Mouse (Mus musculus): ENCODE results near the gene Wasf2. TPM values are rescaled to one million over a fixed set of nuclear protein-coding genes. Genes with fewer than 3 reads are reported as not detected.

Gene Wasf2
- 77.4 and 102 TPM in 2 replicates for polyA plus RNA-seq (2015; fragmentation: Nextera tagmentation; extraction: Ambion mirVana)

- Histone ChIP-seq H3K4me3 (ENCODE audit: low read length) (peak within 1 kb of the TSS; percentile 98), H3K27me3 (ENCODE audit: insufficient read depth, low read length) (no peaks in the 10 kb centered on the region), H3K4me2 (replicated peaks; ENCODE audit: low read depth, low read length) (peak within 1 kb of the TSS; percentile 76), H3K27ac (ENCODE audit: low read length) (peak within 1 kb of the TSS; percentile 90), H3K4me1 (ENCODE audit: insufficient read depth, low read length) (peaks cover 36% of the 10 kb centered on the region), H3K36me3 (ENCODE audit: insufficient read depth, low read length) (0 out of 2 replicates have a peak, but pooled peaks cover 8% of the 10 kb centered on the region), H3K9me3 (ENCODE audit: low read length) (no peaks in the 10 kb centered on the region), H3K9ac (replicated peaks; ENCODE audit: low read length) (peak within 1 kb of the TSS; percentile 97)
- WGBS = under 1% methylated on average over 65 of the region's 65 CpGs
- ATAC-seq (ENCODE audit: low FRiP score, low TSS enrichment) = peak; percentile 95
These were observed at the start of gene Wasf2 for GRCm38 (mm10) chr4:133129931-133130889. Gene Wasf2 (plus strand): TSS chr4:133130505.

DNA sequence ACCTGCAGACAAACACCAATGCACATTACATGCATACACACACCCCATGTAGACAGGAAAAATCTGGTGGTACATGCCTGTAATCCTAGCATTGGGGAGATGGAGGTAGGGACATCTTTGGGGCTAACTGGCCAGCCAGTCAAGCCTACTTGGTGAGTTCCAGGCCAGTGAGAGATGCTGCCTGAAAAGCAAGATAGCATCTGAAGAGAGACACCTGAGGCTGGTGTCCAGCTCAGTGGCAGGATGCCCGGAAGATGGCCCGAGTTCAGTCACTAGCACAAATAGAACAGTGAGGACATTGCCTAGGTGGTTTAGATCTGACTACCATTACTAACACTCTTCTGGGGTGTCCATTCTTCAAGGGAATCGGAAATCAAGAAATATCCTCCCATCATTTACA, 49.4 kb upstream of the Wasf2 start:
- Histone ChIP-seq H3K36me3 (ENCODE audit: insufficient read depth, low read length) (peaks cover 25% of the 10 kb centered on the region; the same call in 1 of the 2 replicates), H3K9ac (replicated peaks; ENCODE audit: low read length) (no peak overlapping the region), H3K4me2 (replicated peaks; ENCODE audit: low read depth, low read length) (no peak overlapping the region), H3K27ac (ENCODE audit: low read length) (no peak overlapping the region), H3K9me3 (ENCODE audit: low read length) (no peaks in the 10 kb centered on the region), H3K4me1 (ENCODE audit: insufficient read depth, low read length) (peaks cover 36% of the 10 kb centered on the region), H3K4me3 (ENCODE audit: low read length) (no peak overlapping the region), H3K27me3 (ENCODE audit: insufficient read depth, low read length) (no peaks in the 10 kb centered on the region)
- ATAC-seq (ENCODE audit: low FRiP score, low TSS enrichment) = no peak
- WGBS = 93% methylated on average over 3 of the region's 3 CpGs

- H3K36me3 ChIP-seq (ENCODE audit: insufficient read depth, low read length) = peaks cover 15% of the 10 kb centered on the region; the same call in 1 of the 2 replicates
- peak overlapping the region; percentile 81 for H3K27ac ChIP-seq (ENCODE audit: low read length)
- H3K4me1 ChIP-seq (ENCODE audit: insufficient read depth, low read length) = peaks cover 50% of the 10 kb centered on the region
- no peaks in the 10 kb centered on the region for H3K27me3 ChIP-seq (ENCODE audit: insufficient read depth, low read length)
- H3K9ac ChIP-seq (replicated peaks; ENCODE audit: low read length) = no peak overlapping the region
- 47% methylated on average over 6 of the region's 6 CpGs for WGBS
- no peak overlapping the region for H3K4me3 ChIP-seq (ENCODE audit: low read length)
- no peaks in the 10 kb centered on the region for H3K9me3 ChIP-seq (ENCODE audit: low read length)
- no peak for ATAC-seq (ENCODE audit: low FRiP score, low TSS enrichment)
- H3K4me2 ChIP-seq (replicated peaks; ENCODE audit: low read depth, low read length) = no peak overlapping the region
These were observed 48.0 kb upstream of the Wasf2 start for GRCm38 (mm10) chr4:133082216-133082773.

GRCm38 (mm10) chr4:133083991-133084861, 46.1 kb upstream of the Wasf2 start:
- Histone ChIP-seq H3K27ac (ENCODE audit: low read length) (peak overlapping the region; percentile 95), H3K4me1 (ENCODE audit: insufficient read depth, low read length) (peaks cover 54% of the 10 kb centered on the region), H3K4me3 (ENCODE audit: low read length) (peak overlapping the region; percentile 47), H3K4me2 (replicated peaks; ENCODE audit: low read depth, low read length) (peak overlapping the region; percentile 85), H3K36me3 (ENCODE audit: insufficient read depth, low read length) (0 out of 2 replicates have a peak, but pooled peaks cover 4% of the 10 kb centered on the region), H3K9me3 (ENCODE audit: low read length) (no peaks in the 10 kb centered on the region), H3K27me3 (ENCODE audit: insufficient read depth, low read length) (no peaks in the 10 kb centered on the region), H3K9ac (replicated peaks; ENCODE audit: low read length) (peak overlapping the region; percentile 74)
- peak; percentile 87 for ATAC-seq (ENCODE audit: low FRiP score, low TSS enrichment)
- WGBS = 11% methylated on average over 3 of the region's 3 CpGs

GRCm38 (mm10) chr4:133085011-133085782, 45.1 kb upstream of the Wasf2 start:
- Histone ChIP-seq H3K36me3 (ENCODE audit: insufficient read depth, low read length) (0 out of 2 replicates have a peak, but pooled peaks cover 3% of the 10 kb centered on the region), H3K27me3 (ENCODE audit: insufficient read depth, low read length) (no peaks in the 10 kb centered on the region), H3K9me3 (ENCODE audit: low read length) (no peaks in the 10 kb centered on the region), H3K4me2 (replicated peaks; ENCODE audit: low read depth, low read length) (peak overlapping the region; percentile 85), H3K4me1 (ENCODE audit: insufficient read depth, low read length) (peaks cover 64% of the 10 kb centered on the region), H3K9ac (replicated peaks; ENCODE audit: low read length) (peak overlapping the region; percentile 74), H3K4me3 (ENCODE audit: low read length) (peak overlapping the region; percentile 47), H3K27ac (ENCODE audit: low read length) (peak overlapping the region; percentile 95)
- ATAC-seq (ENCODE audit: low FRiP score, low TSS enrichment) = peak; percentile 22
- WGBS = under 1% methylated on average over 42 of the region's 53 CpGs

GRCm38 (mm10) chr4:133085783-133086342, 44.4 kb upstream of the Wasf2 start:
- Histone ChIP-seq H3K4me1 (ENCODE audit: insufficient read depth, low read length) (peaks cover 71% of the 10 kb centered on the region), H3K27me3 (ENCODE audit: insufficient read depth, low read length) (no peaks in the 10 kb centered on the region), H3K36me3 (ENCODE audit: insufficient read depth, low read length) (no peaks in the 10 kb centered on the region), H3K9me3 (ENCODE audit: low read length) (no peaks in the 10 kb centered on the region), H3K4me2 (replicated peaks; ENCODE audit: low read depth, low read length) (peak overlapping the region; percentile 85), H3K4me3 (ENCODE audit: low read length) (peak overlapping the region; percentile 47), H3K27ac (ENCODE audit: low read length) (peak overlapping the region; percentile 95), H3K9ac (replicated peaks; ENCODE audit: low read length) (peak overlapping the region; percentile 74)
- WGBS = 22% methylated on average over 12 of the region's 12 CpGs
- peak; percentile 10; the same call in 1 of the 2 replicates for ATAC-seq (ENCODE audit: low FRiP score, low TSS enrichment)

DNA sequence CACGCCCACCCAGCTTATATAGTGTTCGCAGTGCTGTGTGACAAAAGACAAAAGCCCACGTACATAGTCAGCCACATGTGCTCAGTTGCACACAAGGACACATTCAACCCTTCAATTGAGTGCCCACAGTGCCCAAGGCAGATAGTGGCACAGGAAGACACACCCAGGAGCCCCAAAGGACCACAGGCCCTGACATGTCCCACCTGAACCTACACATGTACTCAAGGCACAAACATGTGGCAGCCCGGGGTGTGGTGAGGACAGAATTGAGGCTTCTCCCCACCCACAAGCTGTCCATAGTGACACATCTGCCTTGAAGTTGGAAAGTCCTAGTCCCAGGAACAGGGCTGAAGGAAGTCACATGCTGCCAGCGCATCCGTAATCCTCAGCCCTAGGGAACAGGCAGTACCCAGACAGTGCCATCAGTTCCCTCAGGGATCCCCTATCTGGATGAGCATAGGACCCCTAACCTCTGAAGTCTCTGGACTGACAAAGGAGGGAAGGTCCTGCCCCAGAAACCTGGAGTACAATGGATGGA, 43.1 kb upstream of the Wasf2 start:
- Histone ChIP-seq H3K27ac (ENCODE audit: low read length) (peak overlapping the region; percentile 89), H3K36me3 (ENCODE audit: insufficient read depth, low read length) (no peaks in the 10 kb centered on the region), H3K9ac (replicated peaks; ENCODE audit: low read length) (peak overlapping the region; percentile 49), H3K27me3 (ENCODE audit: insufficient read depth, low read length) (no peaks in the 10 kb centered on the region), H3K4me3 (ENCODE audit: low read length) (no peak overlapping the region), H3K4me1 (ENCODE audit: insufficient read depth, low read length) (peaks cover 79% of the 10 kb centered on the region), H3K9me3 (ENCODE audit: low read length) (no peaks in the 10 kb centered on the region), H3K4me2 (replicated peaks; ENCODE audit: low read depth, low read length) (no peak overlapping the region)
- 82% methylated on average over 6 of the region's 6 CpGs for WGBS
- ATAC-seq (ENCODE audit: low FRiP score, low TSS enrichment) = no peak

DNA sequence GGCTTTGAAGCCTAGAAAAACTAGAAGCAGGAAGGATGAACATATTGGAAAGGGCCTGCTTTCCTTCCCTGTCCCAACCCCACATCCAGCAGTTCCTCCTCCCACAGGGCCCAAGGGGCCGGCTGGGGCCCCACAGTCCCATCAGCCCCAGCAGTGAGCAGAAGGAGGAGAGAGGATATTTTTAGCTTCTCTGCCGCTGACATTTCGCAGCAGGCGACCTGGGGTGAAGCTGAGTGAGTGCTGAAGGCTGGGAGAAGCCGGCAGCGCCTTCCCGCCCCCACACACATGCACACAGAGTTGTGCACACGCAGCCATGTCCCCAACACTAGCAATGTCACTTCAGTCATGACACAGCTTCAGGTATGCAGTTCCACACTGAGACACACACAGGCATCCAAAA, 42.5 kb upstream of the Wasf2 start:
- no peaks in the 10 kb centered on the region for H3K9me3 ChIP-seq (ENCODE audit: low read length)
- WGBS = 14% methylated on average over 8 of the region's 8 CpGs
- H3K4me3 ChIP-seq (ENCODE audit: low read length) = no peak overlapping the region
- H3K27me3 ChIP-seq (ENCODE audit: insufficient read depth, low read length) = no peaks in the 10 kb centered on the region
- H3K36me3 ChIP-seq (ENCODE audit: insufficient read depth, low read length) = no peaks in the 10 kb centered on the region
- H3K27ac ChIP-seq (ENCODE audit: low read length) = peak overlapping the region; percentile 89
- peaks cover 84% of the 10 kb centered on the region for H3K4me1 ChIP-seq (ENCODE audit: insufficient read depth, low read length)
- no peak overlapping the region for H3K4me2 ChIP-seq (replicated peaks; ENCODE audit: low read depth, low read length)
- no peak for ATAC-seq (ENCODE audit: low FRiP score, low TSS enrichment)
- peak overlapping the region; percentile 49 for H3K9ac ChIP-seq (replicated peaks; ENCODE audit: low read length)

Measured in kidney, embryonic 16.5 days (tissue).